Mouse (Mus musculus): ENCODE data around the gene Stk32b.

DNA sequence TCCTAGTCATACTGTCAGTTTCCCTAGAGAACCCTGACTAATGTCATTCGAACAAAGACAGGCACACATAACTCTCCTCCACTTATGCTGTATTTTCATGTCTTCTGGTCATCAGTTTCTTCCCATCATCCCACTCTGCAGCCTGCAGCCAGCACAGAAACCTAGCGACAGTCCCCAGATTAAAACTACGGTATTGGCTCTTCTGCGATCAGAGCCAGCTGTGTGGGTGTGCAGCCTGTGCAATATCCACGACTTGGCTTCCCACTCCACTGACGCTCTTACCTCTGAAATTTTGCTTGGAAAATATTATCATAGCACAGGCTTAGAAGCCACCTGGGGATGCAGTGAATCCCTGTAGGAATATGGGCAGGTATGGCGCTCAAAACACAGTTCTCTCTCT, 19.7 kb downstream of the Stk32b start:
- TF ChIP-seq GATA1 (IDR thresholded peaks at IDR 0.05; ENCODE audit: borderline replicate concordance, low read length) = no peak
- TF ChIP-seq FLI1 (IDR thresholded peaks at IDR 0.05; ENCODE audit: low read length) = no peak
